In genomic region chr14:121956291-121956690, GRCm38 (mm10) we compare ENCODE assay signal across 22 mouse cellular contexts. TPM values are rescaled to one million over a fixed set of nuclear protein-coding genes. Genes with fewer than 3 reads are reported as not detected.
"Had no signal": no experiment of that assay in that cellular context is flagged by ENCODE, and none has a peak within 500 bp of the region (broad histone marks: within the 10 kb centered on the region; RNA-seq: fewer than 3 reads in every experiment).

No protein-coding gene starts in this region.

- H3K9ac ChIP-seq: limb, embryonic 12.5 days; liver, embryonic 14.5 days; midbrain, embryonic 13.5 days; neural tube, embryonic 13.5 days had no signal

- H3K27ac ChIP-seq: layer of hippocampus, adult 2 months; limb, embryonic 12.5 days; liver, embryonic 14.5 days; midbrain, embryonic 13.5 days; neural tube, embryonic 13.5 days; stomach, postnatal 0 days had no signal

- H3K4me2 ChIP-seq: limb, embryonic 12.5 days; midbrain, embryonic 13.5 days; neural tube, embryonic 13.5 days had no signal

- DNase-seq: kidney, adult 11 months; kidney, adult 9 months; kidney, postnatal 10 days; kidney, postnatal 4 days; liver; lung, adult 2 months; lung, postnatal 36 days; retina, postnatal 1 day; right cerebral cortex, postnatal 4 days; spleen, adult 18-20 months; thymus, postnatal 14 days had no signal

- H3K9me3 ChIP-seq: limb, embryonic 12.5 days; midbrain, embryonic 13.5 days; neural tube, embryonic 13.5 days had no signal

- H3K27me3 ChIP-seq: limb, embryonic 12.5 days; midbrain, embryonic 13.5 days; neural tube, embryonic 13.5 days had no signal

- ATAC-seq: inflammation-experienced regulatory T-cells, adult 6 months; lung, postnatal 0 days; midbrain, embryonic 13.5 days had no signal

- H3K4me1 ChIP-seq: limb, embryonic 12.5 days; midbrain, embryonic 13.5 days; neural tube, embryonic 13.5 days had no signal

- H3K4me3 ChIP-seq: layer of hippocampus, adult 2 months; limb, embryonic 12.5 days; midbrain, embryonic 13.5 days; myocyte; neural tube, embryonic 13.5 days had no signal

RNA-seq across cellular contexts. Expression of gene Gpr18, which starts 40.7 kb away (rescaled TPM):
- total RNA-seq: layer of hippocampus, adult 2 months; layer of hippocampus, postnatal 10 days; left cerebral cortex, postnatal 36 days had no signal
- polyA plus RNA-seq: myocyte had no signal
